Mouse (Mus musculus) left cerebral cortex, postnatal 4 days (tissue): ENCODE results near the gene Sertm1. TPM values are rescaled to one million over a fixed set of nuclear protein-coding genes. Genes with fewer than 3 reads are reported as not detected.

Experiments
- DNase-seq: peaks from one replicate; pipeline ENCODE4 v3.0.0-alpha.2; 2022
- intact Hi-C: fragments of 180-260 bp; cut with DNase I; formaldehyde crosslinking; loops from one replicate; pipeline ENCODE4 v1.15.1; 2025
- total RNA-seq, 2 experiments: library from RNA; stranded (reverse); gene quantifications; 2 replicates each; pipeline ENCODE4 v1.2.3; 2021

The Sertm1 gene
- 10 to 100 TPM; 32.5 to 39.3 TPM for total RNA-seq

GRCm38 (mm10) chr3:54915643-54916071 lies at the start of gene Sertm1:
Sertm1 (minus strand) TSS chr3:54915887.
- intact Hi-C loops = loop anchor here (10.0 kb wide), 1 partner anchor 101 kb away; no protein-coding TSS in a partner anchor
- peak; percentile 61 for DNase-seq

GRCm38 (mm10) chr3:54964948-54965506 lies 49.3 kb upstream of the Sertm1 start:
- no peak for DNase-seq
- intact Hi-C loops = no loop called here

GRCm38 (mm10) chr3:54943067-54943810 lies 27.6 kb upstream of the Sertm1 start:
- intact Hi-C loops = no loop called here
- DNase-seq = peak; percentile 1

GRCm38 (mm10) chr3:54934535-54934934 lies 18.8 kb upstream of the Sertm1 start:
- no peak for DNase-seq
- intact Hi-C loops = no loop called here

- intact Hi-C loops = no loop called here
These were observed 16.9 kb upstream of the Sertm1 start for GRCm38 (mm10) chr3:54932599-54932998.

GRCm38 (mm10) chr3:54920425-54920824 lies 4.7 kb upstream of the Sertm1 start:
- no peak for DNase-seq
- intact Hi-C loops = no loop called here

More at GRCm38 (mm10) chr3:54932599-54932998, 16.9 kb upstream of the Sertm1 start:
- no peak for DNase-seq

- intact Hi-C loops = loop anchor here (10.0 kb wide), 1 partner anchor 100 kb away; no protein-coding TSS in a partner anchor
- no peak for DNase-seq
These were observed 643 bp downstream of the Sertm1 start for GRCm38 (mm10) chr3:54914845-54915642.

- DNase-seq = no peak
- intact Hi-C loops = no loop called here
These were observed 6.8 kb downstream of the Sertm1 start for GRCm38 (mm10) chr3:54908878-54909277.

- intact Hi-C loops = no loop called here
- DNase-seq = no peak
These were observed 17.7 kb downstream of the Sertm1 start for GRCm38 (mm10) chr3:54897974-54898373.

- intact Hi-C loops = no loop called here
These were observed 20.8 kb downstream of the Sertm1 start for GRCm38 (mm10) chr3:54894891-54895290.

GRCm38 (mm10) chr3:54892218-54892617 lies 23.5 kb downstream of the Sertm1 start:
- intact Hi-C loops = no loop called here
- no peak for DNase-seq

More at GRCm38 (mm10) chr3:54894891-54895290, 20.8 kb downstream of the Sertm1 start:
- DNase-seq = no peak

GRCm38 (mm10) chr3:54886501-54886900 lies 29.2 kb downstream of the Sertm1 start:
- intact Hi-C loops = no loop called here
- DNase-seq = no peak

Other genes starting within 250 kb of the Sertm1 start
- gene Supt20, start 223.1 kb downstream of the Sertm1 start, total RNA-seq = 10 to 100 TPM; 72.3 to 75.3 TPM
- gene Gm21958, start 201.5 kb downstream of the Sertm1 start, total RNA-seq = not detected
- gene Exosc8, start 180.5 kb downstream of the Sertm1 start, total RNA-seq = 10 to 100 TPM; 53.9 to 60.7 TPM
- gene Alg5, start 180.3 kb downstream of the Sertm1 start, total RNA-seq = 10 to 100 TPM; 24.5 to 31.4 TPM
- gene Smad9, start 160.3 kb downstream of the Sertm1 start, total RNA-seq = 1 to 10 TPM; 2.8 to 3.1 TPM
- 10 to 100 TPM; 53.9 to 60.5 TPM for gene Rfxap, start 108.1 kb downstream of the Sertm1 start, total RNA-seq
- 1 to 10 TPM; 2.4 to 3.1 TPM for gene Ccna1, start 139.6 kb upstream of the Sertm1 start, total RNA-seq
- gene Spg20, start 196.2 kb upstream of the Sertm1 start, total RNA-seq = 10 to 100 TPM; 14.5 to 15.1 TPM
- under 1 TPM; 0.22 to 0.44 TPM for gene Ccdc169, start 221.5 kb upstream of the Sertm1 start, total RNA-seq